Mouse (Mus musculus) MEL (cell line): Measurements from ENCODE around the gene Commd7. TPM values are rescaled to one million over a fixed set of nuclear protein-coding genes. Genes with fewer than 3 reads are reported as not detected.
A peak's percentile ranks its signal among the peaks of the same experiment; 100 is the strongest.

Experiments used
- DNase-seq: peaks from one replicate; pipeline ENCODE4 v3.0.0; 2011; ENCODE audit warnings: low read depth, low spot score
- H3K27ac ChIP-seq: 2 replicates; pipeline ENCODE4 v1.5.1; 2012; ENCODE audit warnings: low read depth, mild to moderate bottlenecking, control low read depth, low read length, moderate library complexity; ENCODE audit not compliant: control insufficient read depth
- H3K27me3 ChIP-seq, 2 experiments: fragments of 150-350 bp in 1 of 2; sonication (generic) in 1 of 2; 2 replicates each; pipeline ENCODE4 v1.6.1; 2012; ENCODE audit warnings: low read length in 2 of 2, mild to moderate bottlenecking in 2 of 2, improper control_type of control experiment in 1 of 2, moderate library complexity in 1 of 2; ENCODE audit not compliant: insufficient read depth in 2 of 2, control insufficient read depth in 1 of 2
- H3K36me3 ChIP-seq, 2 experiments: 2 replicates each; pipeline ENCODE4 v1.6.1; 2012 to 2014; ENCODE audit warnings: low read length in 2 of 2, improper control_type of control experiment in 1 of 2, inconsistent platforms in 1 of 2, mild to moderate bottlenecking in 1 of 2; ENCODE audit not compliant: insufficient read depth in 2 of 2, control insufficient read depth in 1 of 2
- H3K4me1 ChIP-seq, 2 experiments: fragments of 150-350 bp in 1 of 2; sonication (generic) in 1 of 2; 2 replicates each; pipeline ENCODE4 v1.6.1; 2012; ENCODE audit warnings: low read length in 2 of 2, improper control_type of control experiment in 1 of 2, mild to moderate bottlenecking in 1 of 2; ENCODE audit not compliant: insufficient read depth in 2 of 2, control insufficient read depth in 1 of 2
- H3K4me3 ChIP-seq, 2 experiments: fragments of 150-350 bp in 1 of 2; sonication (generic) in 1 of 2; 2 replicates each; pipeline ENCODE4 v1.5.1; 2012; ENCODE audit warnings: low read depth in 2 of 2, low read length in 2 of 2, mild to moderate bottlenecking in 2 of 2, moderate library complexity in 2 of 2, control low read depth in 1 of 2, improper control_type of control experiment in 1 of 2; ENCODE audit not compliant: control insufficient read depth in 1 of 2, insufficient read depth in 1 of 2
- H3K79me2 ChIP-seq: 2 replicates; pipeline ENCODE4 v1.6.1; 2012; ENCODE audit warnings: mild to moderate bottlenecking, low read length, moderate library complexity; ENCODE audit not compliant: control insufficient read depth, poor library complexity, insufficient read depth
- H3K9ac ChIP-seq: 2 replicates; pipeline ENCODE4 v1.6.1; 2012; ENCODE audit warnings: low read depth, mild to moderate bottlenecking, control low read depth, low read length, moderate library complexity; ENCODE audit not compliant: control insufficient read depth, poor library complexity, severe bottlenecking
- H3K9me3 ChIP-seq: fragments of 150-350 bp; sonication (generic); replicated peaks from 2 replicates; pipeline ENCODE4 v1.6.1; 2012; ENCODE audit warnings: mild to moderate bottlenecking, low read length, improper control_type of control experiment, moderate library complexity; ENCODE audit not compliant: insufficient read depth
- BHLHE40 ChIP-seq: IDR thresholded peaks from 2 replicates; pipeline ENCODE4 v1.6.1; 2012; ENCODE audit warnings: low read depth, mild to moderate bottlenecking, inconsistent platforms, low read length, improper control_type of control experiment, borderline replicate concordance
- CHD2 ChIP-seq: IDR thresholded peaks from 2 replicates; pipeline ENCODE4 v1.6.1; 2011; ENCODE audit warnings: low read length, improper control_type of control experiment
- ELF1 ChIP-seq: IDR thresholded peaks from 2 replicates; pipeline ENCODE4 v1.6.1; 2014; ENCODE audit warnings: low read depth, mild to moderate bottlenecking, inconsistent platforms, low read length, improper control_type of control experiment, moderate library complexity
- ETS1 ChIP-seq: IDR thresholded peaks from 2 replicates; pipeline ENCODE4 v1.6.1; 2012; ENCODE audit warnings: low read depth, mild to moderate bottlenecking, inconsistent platforms, low read length, improper control_type of control experiment, moderate library complexity
- GABPA ChIP-seq: IDR thresholded peaks from 2 replicates; pipeline ENCODE4 v1.6.1; 2012; ENCODE audit warnings: low read depth, mild to moderate bottlenecking, inconsistent platforms, low read length, improper control_type of control experiment, moderate library complexity
- HCFC1 ChIP-seq: IDR thresholded peaks from 2 replicates; pipeline ENCODE4 v1.6.1; 2012; ENCODE audit warnings: low read depth, mild to moderate bottlenecking, inconsistent platforms, low read length, improper control_type of control experiment, moderate library complexity
- KAT2A ChIP-seq: conservative IDR thresholded peaks from 2 replicates; pipeline ENCODE4 v1.6.1; 2012; ENCODE audit warnings: low read depth, low read length, improper control_type of control experiment, inconsistent platforms
- MAFK ChIP-seq: IDR thresholded peaks from 2 replicates; pipeline ENCODE4 v1.6.1; 2011; ENCODE audit warnings: low read depth, mild to moderate bottlenecking, low read length, improper control_type of control experiment, borderline replicate concordance
- MAX ChIP-seq: IDR thresholded peaks from 2 replicates; pipeline ENCODE4 v1.6.1; 2011; ENCODE audit warnings: low read length, improper control_type of control experiment
- MYC ChIP-seq: IDR thresholded peaks from 2 replicates; pipeline ENCODE4 v1.6.1; 2011; ENCODE audit warnings: low read depth, mild to moderate bottlenecking, low read length, improper control_type of control experiment, moderate library complexity
- NRF1 ChIP-seq: IDR thresholded peaks from 2 replicates; pipeline ENCODE4 v1.6.1; 2014; ENCODE audit warnings: low read depth, mild to moderate bottlenecking, inconsistent platforms, low read length, improper control_type of control experiment, moderate library complexity; ENCODE audit not compliant: poor library complexity, insufficient read depth, severe bottlenecking
- POLR2AphosphoS2 ChIP-seq: IDR thresholded peaks from 2 replicates; pipeline ENCODE4 v1.6.1; 2011; ENCODE audit warnings: low read length, improper control_type of control experiment
- POLR2AphosphoS5 ChIP-seq: IDR thresholded peaks from 2 replicates; pipeline ENCODE4 v1.6.1; 2012; ENCODE audit warnings: low read depth, borderline replicate concordance, mild to moderate bottlenecking, inconsistent platforms, low read length, moderate library complexity, mixed read lengths
- RAD21 ChIP-seq: IDR thresholded peaks from 2 replicates; pipeline ENCODE4 v1.6.1; 2011; ENCODE audit warnings: mild to moderate bottlenecking, low read depth, low read length, improper control_type of control experiment
- RCOR1 ChIP-seq: IDR thresholded peaks from 2 replicates; pipeline ENCODE4 v1.6.1; 2012; ENCODE audit warnings: low read depth, mild to moderate bottlenecking, inconsistent platforms, low read length, improper control_type of control experiment
- TCF12 ChIP-seq: IDR thresholded peaks from 2 replicates; pipeline ENCODE4 v1.6.1; 2014; ENCODE audit warnings: low read depth, mild to moderate bottlenecking, inconsistent platforms, low read length, improper control_type of control experiment, moderate library complexity
- USF1 ChIP-seq: IDR thresholded peaks from 2 replicates; pipeline ENCODE4 v1.6.1; 2014; ENCODE audit warnings: low read depth, mild to moderate bottlenecking, inconsistent platforms, low read length, improper control_type of control experiment, moderate library complexity
- ZKSCAN1 ChIP-seq: IDR thresholded peaks from 2 replicates; pipeline ENCODE4 v1.6.1; 2012; ENCODE audit warnings: low read depth, mild to moderate bottlenecking, inconsistent platforms, low read length, improper control_type of control experiment, moderate library complexity
- ZMIZ1 ChIP-seq: IDR thresholded peaks from 2 replicates; pipeline ENCODE4 v1.6.1; 2012; ENCODE audit warnings: low read depth, mild to moderate bottlenecking, inconsistent platforms, low read length, improper control_type of control experiment, moderate library complexity
- ZNF384 ChIP-seq: IDR thresholded peaks from 2 replicates; pipeline ENCODE4 v1.6.1; 2012; ENCODE audit warnings: low read depth, mild to moderate bottlenecking, inconsistent platforms, low read length, improper control_type of control experiment
- polyA plus RNA-seq, 2 experiments: library from polyadenylated mRNA; stranded (reverse) in 1 of 2; unstranded in 1 of 2; fragments of >175 nt in 1 of 2; fragments of >200 nt in 1 of 2; gene quantifications; 2 replicates each; pipeline versions ENCODE4 v1.2.1 to v1.2.4; 2012; ENCODE audit warnings: low replicate concordance in 2 of 2, low read depth in 1 of 2; ENCODE audit not compliant: insufficient read length in 2 of 2, insufficient read depth in 1 of 2, missing spikeins in 1 of 2
- total RNA-seq: library from RNA; depleted of rRNA; stranded (reverse); fragments of 300-350 nt; gene quantifications from 2 replicates; pipeline ENCODE4 v1.2.3, GENCODE M21; 2012

Commd7 gene
- total and polyA plus RNA-seq, 3 experiments: 25.5 to 36.1 TPM; not detected in 1

DNA sequence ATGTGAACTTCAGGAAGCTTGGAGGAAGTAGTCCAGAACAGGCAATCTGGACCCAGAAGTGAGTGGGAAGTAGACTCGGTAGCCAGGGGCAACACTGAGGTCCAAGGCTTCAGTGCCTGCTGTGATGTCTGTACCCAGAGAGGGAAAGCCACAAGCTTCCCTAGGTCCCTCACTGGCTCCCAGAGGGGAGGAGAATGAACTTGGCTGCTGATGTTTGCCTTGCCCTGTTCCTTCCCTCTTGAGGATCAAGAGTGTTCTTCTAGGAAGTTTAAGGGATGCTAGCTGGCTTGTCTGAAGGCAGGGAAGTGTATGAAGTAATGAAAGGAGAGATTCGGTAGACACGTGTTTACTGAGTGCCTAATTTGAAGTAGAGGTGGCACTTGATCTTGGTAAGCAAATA lies 9.9 kb upstream of the Commd7 start:
- H3K4me1 ChIP-seq: no peaks in the 10 kb centered on the region

DNA sequence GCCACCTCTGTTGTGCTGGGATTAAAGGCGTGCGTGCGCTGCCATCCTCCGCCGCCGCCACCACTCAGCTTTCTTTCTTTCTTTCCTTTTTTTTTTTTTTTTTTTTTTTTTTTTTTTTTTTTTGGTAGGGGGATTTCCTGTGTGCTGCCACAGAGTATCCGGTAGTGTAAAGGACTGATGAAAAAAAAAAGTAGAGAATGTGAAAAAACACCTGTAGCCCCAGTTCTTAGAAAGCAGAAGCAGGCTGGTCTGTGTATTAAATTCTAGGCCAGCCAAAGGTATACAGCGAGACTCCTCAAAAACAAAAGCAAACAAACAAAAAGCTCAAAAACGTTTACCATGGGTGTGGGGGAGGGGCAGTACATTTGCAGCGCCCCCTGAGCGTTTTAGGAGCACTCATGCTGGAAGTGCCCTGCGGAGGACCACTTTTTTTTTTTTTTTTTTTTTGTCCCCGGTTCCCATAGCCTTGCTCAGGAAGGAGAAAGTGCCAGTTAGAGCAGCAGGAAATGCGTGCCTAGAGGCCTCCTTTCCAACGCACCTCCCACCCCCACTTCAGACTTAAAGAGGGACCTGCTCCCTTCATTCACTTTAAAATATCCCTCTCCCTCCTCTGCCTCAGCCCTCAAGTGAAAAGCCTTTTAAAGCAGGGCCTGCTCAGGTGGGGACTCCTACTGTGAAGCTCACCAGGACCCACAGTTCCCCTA lies 6.5 kb upstream of the Commd7 start:
- no peaks in the 10 kb centered on the region; the same call in 1 of the 2 replicates for H3K79me2 ChIP-seq
- no peak overlapping the region for H3K4me3 ChIP-seq
- no peaks in the 10 kb centered on the region for H3K36me3 ChIP-seq
- H3K9me3 ChIP-seq: no peaks in the 10 kb centered on the region
- H3K4me1 ChIP-seq: no peaks in the 10 kb centered on the region
- no peak overlapping the region for H3K27ac ChIP-seq
- DNase-seq: no peak
- peaks cover 16 to 24% of the 10 kb centered on the region in 2 experiments for H3K27me3 ChIP-seq
- H3K9ac ChIP-seq: no peak overlapping the region
- TF ChIP-seq ELF1 (no peak), ZNF384 (0 out of 2 replicates have a peak, but pooled peaks have one; percentile 22)

More for the DNA sequence above, 9.9 kb upstream of the Commd7 start:
- Histone ChIP-seq H3K9me3 (no peaks in the 10 kb centered on the region), H3K27me3 (peaks cover 8 to 22% of the 10 kb centered on the region in 2 experiments), H3K27ac (no peak overlapping the region), H3K79me2 (no peaks in the 10 kb centered on the region; the same call in 1 of the 2 replicates), H3K36me3 (no peaks in the 10 kb centered on the region), H3K9ac (no peak overlapping the region), H3K4me3 (no peak overlapping the region)
- TF ChIP-seq RCOR1 (no peak), NRF1 (no peak), ZNF384 (no peak), POLR2AphosphoS5 (no peak), ZKSCAN1 (no peak), TCF12 (no peak), RAD21 (no peak), KAT2A (no peak), POLR2AphosphoS2 (no peak), MAFK (no peak), CHD2 (no peak), MAX (no peak), USF1 (no peak), GABPA (no peak), HCFC1 (no peak), MYC (no peak), ZMIZ1 (no peak), ETS1 (no peak), BHLHE40 (no peak)
- DNase-seq: no peak
